Mouse (Mus musculus) testis, adult 2 months (tissue): ENCODE results near the gene Anapc10. TPM values are rescaled to one million over a fixed set of nuclear protein-coding genes. Genes with fewer than 3 reads are reported as not detected.
A peak's percentile ranks its signal among the peaks of the same experiment; 100 is the strongest.
"Not testable (repeated sequence)": the region's sequence is repeated elsewhere in the genome, so short reads cannot be mapped to it uniquely, and the experiment has no call there.

Experiments used
- H3K27ac ChIP-seq: fragments of 200-500 bp; 2 replicates; pipeline ENCODE4 v1.5.1; 2012; ENCODE audit warnings: low read depth, low read length; ENCODE audit not compliant: control insufficient read depth, insufficient read depth
- H3K27me3 ChIP-seq: fragments of 200-500 bp; 2 replicates; pipeline ENCODE4 v1.6.1; 2012; ENCODE audit warnings: mild to moderate bottlenecking, low read length, moderate library complexity; ENCODE audit not compliant: control insufficient read depth, insufficient read depth
- H3K36me3 ChIP-seq: fragments of 200-500 bp; 2 replicates; pipeline ENCODE4 v1.6.1; 2012; ENCODE audit warnings: mild to moderate bottlenecking, low read length; ENCODE audit not compliant: control insufficient read depth, insufficient read depth
- H3K4me1 ChIP-seq: fragments of 200-500 bp; 2 replicates; pipeline ENCODE4 v1.6.1; 2012; ENCODE audit warnings: low read length; ENCODE audit not compliant: control insufficient read depth, insufficient read depth
- H3K4me3 ChIP-seq: fragments of 200-500 bp; 2 replicates; pipeline ENCODE4 v1.5.1; 2012; ENCODE audit warnings: low read depth, mild to moderate bottlenecking, low read length, moderate library complexity, mixed read lengths; ENCODE audit not compliant: control insufficient read depth
- CTCF ChIP-seq: fragments of 200-500 bp; IDR thresholded peaks from 2 replicates; pipeline ENCODE4 v1.5.1; 2012; ENCODE audit warnings: low read depth, mild to moderate bottlenecking, inconsistent platforms, low read length, moderate library complexity; ENCODE audit not compliant: control insufficient read depth, insufficient read depth, insufficient replicate concordance
- POLR2A ChIP-seq: fragments of 200-500 bp; IDR thresholded peaks from 2 replicates; pipeline ENCODE4 v1.6.1; 2012; ENCODE audit warnings: low read depth, mild to moderate bottlenecking, inconsistent platforms, low read length, moderate library complexity; ENCODE audit not compliant: control insufficient read depth
- polyA plus RNA-seq: library from polyadenylated mRNA; depleted of rRNA; stranded (reverse); fragments of >200 nt; gene quantifications from 2 replicates; pipeline ENCODE4 v1.2.3, GENCODE M21; 2012; rRNA removed

Gene Anapc10
- polyA plus RNA-seq = 6.2 and 8.2 TPM in 2 replicates

- no peaks in the 10 kb centered on the region for H3K4me1 ChIP-seq
- H3K27me3 ChIP-seq = no peaks in the 10 kb centered on the region
- H3K4me3 ChIP-seq = peak within 1 kb of the TSS; percentile 95
- 0 out of 2 replicates have a peak, but pooled peaks cover 1% of the 10 kb centered on the region for H3K36me3 ChIP-seq
- H3K27ac ChIP-seq = peak within 1 kb of the TSS; percentile 98
- TF ChIP-seq POLR2A = peak; percentile 99
- TF ChIP-seq CTCF = no peak
Measured at GRCm38 (mm10) chr8:79711064-79711961, at the start of gene Anapc10, which contains the start of gene Abce1. Gene Anapc10, plus strand, starts transcription at chr8:79711820. Gene Abce1, minus strand, starts transcription at chr8:79711740.

- Histone ChIP-seq H3K27me3 (no peaks in the 10 kb centered on the region), H3K4me3 (no peak overlapping the region), H3K4me1 (no peaks in the 10 kb centered on the region), H3K27ac (no peak overlapping the region), H3K36me3 (peaks cover 1% of the 10 kb centered on the region; the same call in 1 of the 2 replicates)
- TF ChIP-seq POLR2A (no peak), CTCF (no peak)
Measured at GRCm38 (mm10) chr8:79676461-79676860, 35.2 kb upstream of the Anapc10 start.

- no peak for TF ChIP-seq CTCF
- TF ChIP-seq POLR2A = no peak
- no peaks in the 10 kb centered on the region for H3K36me3 ChIP-seq
Measured at GRCm38 (mm10) chr8:79679005-79679404, 32.6 kb upstream of the Anapc10 start.

GRCm38 (mm10) chr8:79680083-79680482 lies 31.5 kb upstream of the Anapc10 start:
- H3K4me1 ChIP-seq, H3K27me3 ChIP-seq, H3K36me3 ChIP-seq, H3K27ac ChIP-seq: not testable (repeated sequence)
- peak overlapping the region; percentile 77 for H3K4me3 ChIP-seq

More at GRCm38 (mm10) chr8:79679005-79679404, 32.6 kb upstream of the Anapc10 start:
- H3K27me3 ChIP-seq = no peaks in the 10 kb centered on the region
- no peak overlapping the region for H3K4me3 ChIP-seq
- H3K4me1 ChIP-seq = no peaks in the 10 kb centered on the region
- no peak overlapping the region for H3K27ac ChIP-seq

- TF ChIP-seq POLR2A (no peak), CTCF (no peak)
- Histone ChIP-seq H3K4me3 (peak overlapping the region; percentile 77), H3K36me3 (no peaks in the 10 kb centered on the region), H3K27ac (no peak overlapping the region), H3K4me1 (no peaks in the 10 kb centered on the region), H3K27me3 (no peaks in the 10 kb centered on the region)
Measured at GRCm38 (mm10) chr8:79680555-79680954, 31.1 kb upstream of the Anapc10 start.

- H3K27me3 ChIP-seq = no peaks in the 10 kb centered on the region
- H3K4me1 ChIP-seq = no peaks in the 10 kb centered on the region
- no peaks in the 10 kb centered on the region for H3K36me3 ChIP-seq
- TF ChIP-seq CTCF (no peak), POLR2A (no peak)
- no peak overlapping the region; the same call in 1 of the 2 replicates for H3K4me3 ChIP-seq
- no peak overlapping the region for H3K27ac ChIP-seq
Measured at GRCm38 (mm10) chr8:79680965-79681364, 30.7 kb upstream of the Anapc10 start.

- H3K36me3 ChIP-seq, H3K4me1 ChIP-seq, H3K4me3 ChIP-seq, H3K27me3 ChIP-seq, H3K27ac ChIP-seq: not testable (repeated sequence)
Measured at GRCm38 (mm10) chr8:79685927-79686326, 25.7 kb upstream of the Anapc10 start.

GRCm38 (mm10) chr8:79692531-79692930 lies 19.1 kb upstream of the Anapc10 start:
- no peaks in the 10 kb centered on the region for H3K4me1 ChIP-seq
- H3K4me3 ChIP-seq = no peak overlapping the region
- no peak overlapping the region for H3K27ac ChIP-seq
- TF ChIP-seq POLR2A (no peak), CTCF (no peak)
- no peaks in the 10 kb centered on the region for H3K27me3 ChIP-seq
- peaks cover 1% of the 10 kb centered on the region; the same call in 1 of the 2 replicates for H3K36me3 ChIP-seq
